Mouse (Mus musculus) lung, adult 2 months (tissue): Measurements from ENCODE around the gene Car9.

ENCODE experiments used
- CTCF ChIP-seq: fragments of 200-500 bp; IDR thresholded peaks from 2 replicates; pipeline ENCODE4 v1.5.1; 2011; ENCODE audit warnings: mild to moderate bottlenecking, low read length, control low read depth; ENCODE audit not compliant: insufficient read depth
- POLR2A ChIP-seq: fragments of 200-500 bp; IDR thresholded peaks from 2 replicates; pipeline ENCODE4 v1.6.1; 2011; ENCODE audit warnings: low read depth, mild to moderate bottlenecking, control low read depth, low read length, borderline replicate concordance; ENCODE audit errors: extremely low read depth

DNA sequence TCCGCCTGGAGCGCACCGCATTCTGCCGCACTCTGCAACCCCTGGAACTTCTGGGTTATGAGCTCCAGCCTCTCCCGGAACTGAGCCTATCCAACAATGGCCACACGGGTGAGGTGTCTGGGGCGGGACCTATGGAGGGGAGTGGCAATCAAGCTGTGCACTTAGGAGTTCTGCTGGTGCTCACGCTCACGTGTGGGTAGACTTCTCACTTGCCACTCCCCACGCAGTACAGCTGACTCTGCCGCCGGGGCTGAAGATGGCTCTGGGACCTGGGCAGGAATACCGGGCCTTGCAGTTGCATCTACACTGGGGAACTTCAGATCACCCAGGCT, 1.9 kb downstream of the Car9 start:
- no peak for TF ChIP-seq CTCF
- TF ChIP-seq POLR2A, result peak; percentile 61; the same call in 1 of the 2 replicates
